Mouse (Mus musculus) neural tube, embryonic 12.5 days (tissue): ENCODE measurements around the gene Nr4a1. TPM values are rescaled to one million over a fixed set of nuclear protein-coding genes. Genes with fewer than 3 reads are reported as not detected.

ENCODE experiments used
- ATAC-seq: fragments of 200-750 bp; cut with Nextera tagmentation; 2 replicates; pipeline ENCODE4 v1.8.0; 2017; ENCODE audit warnings: low read depth, mild to moderate bottlenecking, moderate TSS enrichment, moderate library complexity; ENCODE audit not compliant: low FRiP score
- H3K27ac ChIP-seq: fragments of 300-500 bp; sonication (generic); 2 replicates; pipeline ENCODE4 v1.5.1; 2016
- H3K27me3 ChIP-seq: fragments of 300-500 bp; sonication (generic); replicated peaks from 2 replicates; pipeline ENCODE4 v1.6.1; 2016; ENCODE audit warnings: mild to moderate bottlenecking
- H3K36me3 ChIP-seq: fragments of 300-500 bp; sonication (generic); 2 replicates; pipeline ENCODE4 v1.6.1; 2016; ENCODE audit warnings: mild to moderate bottlenecking
- H3K4me1 ChIP-seq: fragments of 300-500 bp; sonication (generic); 2 replicates; pipeline ENCODE4 v1.6.1; 2016
- H3K4me2 ChIP-seq: fragments of 300-500 bp; sonication (generic); replicated peaks from 2 replicates; pipeline ENCODE4 v1.6.1; 2016; ENCODE audit warnings: mild to moderate bottlenecking
- H3K4me3 ChIP-seq: fragments of 300-500 bp; sonication (generic); 2 replicates; pipeline ENCODE4 v1.5.1; 2016
- H3K9ac ChIP-seq: fragments of 300-500 bp; sonication (generic); 2 replicates; pipeline ENCODE4 v1.6.1; 2016; ENCODE audit warnings: mild to moderate bottlenecking
- H3K9me3 ChIP-seq: fragments of 300-500 bp; sonication (generic); 2 replicates; pipeline ENCODE4 v1.6.1; 2016; ENCODE audit warnings: mild to moderate bottlenecking
- WGBS: fragments of 180-500 bp; shearing (Covaris S2); methylation state at CpG from one replicate; pipeline ENCODE4 v1.1.7; 2016; 5-methylcytosine and 5-hydroxymethylcytosine counted together
- polyA plus RNA-seq: library from polyadenylated mRNA; unstranded; fragments of >200 nt; fragmentation: Nextera tagmentation; extraction: Ambion mirVana; gene quantifications from 2 replicates; pipeline ENCODE4 v1.2.1, GENCODE M21; 2016

Nr4a1 gene
- polyA plus RNA-seq, 1 experiment from 2014 or later, result 7.5 TPM

GRCm38 (mm10) chr15:101322106-101322505 is 68.0 kb downstream of the Nr4a1 start:
- no peak overlapping the region for H3K9ac ChIP-seq
- 83% methylated on average over 5 of the region's 5 CpGs for WGBS
- H3K27ac ChIP-seq, result no peak overlapping the region
- H3K27me3 ChIP-seq, result no peaks in the 10 kb centered on the region
- H3K4me1 ChIP-seq, result no peaks in the 10 kb centered on the region
- H3K4me3 ChIP-seq, result no peak overlapping the region
- H3K4me2 ChIP-seq, result no peak overlapping the region
- H3K36me3 ChIP-seq, result no peaks in the 10 kb centered on the region
- no peak for ATAC-seq
- H3K9me3 ChIP-seq, result no peaks in the 10 kb centered on the region

DNA sequence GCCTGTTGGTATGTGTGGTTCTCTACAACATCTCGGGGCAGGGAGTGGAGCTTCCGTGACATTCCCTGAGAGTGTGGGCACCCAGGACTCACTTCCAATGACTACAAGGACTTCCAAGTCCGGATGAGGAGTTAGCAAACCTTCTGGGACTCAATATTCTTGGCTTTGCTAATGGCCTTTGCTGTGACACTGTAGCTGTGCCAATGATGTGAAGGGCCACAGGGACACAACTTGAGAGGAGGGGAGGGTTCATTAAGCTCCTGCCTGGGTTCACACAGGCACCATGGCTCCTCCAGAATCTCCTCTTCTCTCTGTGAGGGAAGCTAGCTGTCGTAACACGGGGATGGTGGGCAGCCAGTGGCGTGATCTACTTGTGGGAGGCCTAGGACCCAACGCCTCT is 68.6 kb downstream of the Nr4a1 start:
- Histone ChIP-seq H3K27ac (no peak overlapping the region), H3K4me2 (no peak overlapping the region), H3K9me3 (no peaks in the 10 kb centered on the region), H3K4me1 (peaks cover 3% of the 10 kb centered on the region; the same call in 1 of the 2 replicates), H3K4me3 (no peak overlapping the region), H3K36me3 (no peaks in the 10 kb centered on the region), H3K9ac (no peak overlapping the region), H3K27me3 (no peaks in the 10 kb centered on the region)
- no peak for ATAC-seq
- WGBS, result 88% methylated on average over 7 of the region's 7 CpGs

DNA sequence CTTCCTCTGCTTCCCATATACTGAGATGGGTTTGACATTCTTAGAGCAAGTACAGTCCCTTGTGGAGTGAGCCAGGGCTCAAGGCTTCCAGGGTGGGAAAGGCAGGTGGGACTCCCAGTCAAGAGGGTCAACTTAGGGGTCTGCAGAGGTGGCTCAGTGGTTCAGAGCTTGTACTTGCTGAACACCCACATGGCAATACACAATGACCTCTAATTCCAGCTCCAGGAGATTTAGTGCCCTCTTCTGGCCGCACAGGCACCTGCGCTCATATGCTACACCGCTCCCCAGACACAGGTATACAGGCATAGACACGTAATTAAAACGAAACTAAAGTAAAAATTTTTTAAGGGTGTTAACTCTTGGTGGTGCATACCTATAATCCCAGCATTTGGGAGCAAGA is 69.4 kb downstream of the Nr4a1 start:
- Histone ChIP-seq H3K4me3 (no peak overlapping the region), H3K27me3 (no peaks in the 10 kb centered on the region), H3K4me1 (peaks cover 3% of the 10 kb centered on the region; the same call in 1 of the 2 replicates), H3K9me3 (no peaks in the 10 kb centered on the region), H3K4me2 (no peak overlapping the region), H3K36me3 (no peaks in the 10 kb centered on the region), H3K27ac (no peak overlapping the region), H3K9ac (no peak overlapping the region)
- ATAC-seq, result no peak
- WGBS, result 94% methylated on average over 5 of the region's 5 CpGs

Other genes starting within 250 kb of the Nr4a1 start
- gene Gm47841, start 206.9 kb upstream of the Nr4a1 start, polyA plus RNA-seq, result not detected in 2 replicates
- gene Fignl2, start 175.7 kb upstream of the Nr4a1 start, polyA plus RNA-seq, result 0.55 and 0.84 TPM in 2 replicates
- gene Ankrd33, start 138.5 kb upstream of the Nr4a1 start, polyA plus RNA-seq, result not detected in 2 replicates
- 8.3 and 10.2 TPM in 2 replicates for gene Acvrl1, start 125.7 kb upstream of the Nr4a1 start, polyA plus RNA-seq
- 15.9 and 17.6 TPM in 2 replicates for gene Acvr1b, start 80.2 kb upstream of the Nr4a1 start, polyA plus RNA-seq
- gene Grasp, start 30.1 kb upstream of the Nr4a1 start, polyA plus RNA-seq, result 9.2 and 13.8 TPM in 2 replicates
- 74.0 and 80.4 TPM in 2 replicates for gene Atg101, start 30.0 kb downstream of the Nr4a1 start, polyA plus RNA-seq
- gene 6030408B16Rik, start 38.9 kb downstream of the Nr4a1 start, polyA plus RNA-seq, result 0.13 and 0.23 TPM in 2 replicates
- 0.08 TPM in 1 of 2 replicates, not detected in the other for gene Krt80, start 115.9 kb downstream of the Nr4a1 start, polyA plus RNA-seq
- gene Krt7, start 156.8 kb downstream of the Nr4a1 start, polyA plus RNA-seq, result 4.8 and 6.4 TPM in 2 replicates
- 0.19 and 0.32 TPM in 2 replicates for gene Krt87, start 184.5 kb downstream of the Nr4a1 start, polyA plus RNA-seq
- gene Krt88, start 193.5 kb downstream of the Nr4a1 start, polyA plus RNA-seq, result not detected in 2 replicates
- gene Krt81, start 209.5 kb downstream of the Nr4a1 start, polyA plus RNA-seq, result not detected in 2 replicates
- gene Krt86, start 219.2 kb downstream of the Nr4a1 start, polyA plus RNA-seq, result not detected in 2 replicates
- gene Krt83, start 237.2 kb downstream of the Nr4a1 start, polyA plus RNA-seq, result not detected in 2 replicates